Mouse (Mus musculus) MEL (cell line): ENCODE results near the gene 1500009C09Rik. TPM values are rescaled to one million over a fixed set of nuclear protein-coding genes. Genes with fewer than 3 reads are reported as not detected.

Source experiments
- DNase-seq: peaks from one replicate; pipeline ENCODE4 v3.0.0; 2011; ENCODE audit warnings: low read depth, low spot score
- H3K27ac ChIP-seq: 2 replicates; pipeline ENCODE4 v1.5.1; 2012; ENCODE audit warnings: low read depth, mild to moderate bottlenecking, control low read depth, low read length, moderate library complexity; ENCODE audit not compliant: control insufficient read depth
- H3K27me3 ChIP-seq, 2 experiments: fragments of 150-350 bp in 1 of 2; sonication (generic) in 1 of 2; 2 replicates each; pipeline ENCODE4 v1.6.1; 2012; ENCODE audit warnings: low read length in 2 of 2, mild to moderate bottlenecking in 2 of 2, improper control_type of control experiment in 1 of 2, moderate library complexity in 1 of 2; ENCODE audit not compliant: insufficient read depth in 2 of 2, control insufficient read depth in 1 of 2
- H3K36me3 ChIP-seq, 2 experiments: 2 replicates each; pipeline ENCODE4 v1.6.1; 2012 to 2014; ENCODE audit warnings: low read length in 2 of 2, improper control_type of control experiment in 1 of 2, inconsistent platforms in 1 of 2, mild to moderate bottlenecking in 1 of 2; ENCODE audit not compliant: insufficient read depth in 2 of 2, control insufficient read depth in 1 of 2
- H3K4me1 ChIP-seq, 2 experiments: fragments of 150-350 bp in 1 of 2; sonication (generic) in 1 of 2; 2 replicates each; pipeline ENCODE4 v1.6.1; 2012; ENCODE audit warnings: low read length in 2 of 2, improper control_type of control experiment in 1 of 2, mild to moderate bottlenecking in 1 of 2; ENCODE audit not compliant: insufficient read depth in 2 of 2, control insufficient read depth in 1 of 2
- H3K4me3 ChIP-seq, 2 experiments: fragments of 150-350 bp in 1 of 2; sonication (generic) in 1 of 2; 2 replicates each; pipeline ENCODE4 v1.5.1; 2012; ENCODE audit warnings: low read depth in 2 of 2, low read length in 2 of 2, mild to moderate bottlenecking in 2 of 2, moderate library complexity in 2 of 2, control low read depth in 1 of 2, improper control_type of control experiment in 1 of 2; ENCODE audit not compliant: control insufficient read depth in 1 of 2, insufficient read depth in 1 of 2
- H3K79me2 ChIP-seq: 2 replicates; pipeline ENCODE4 v1.6.1; 2012; ENCODE audit warnings: mild to moderate bottlenecking, low read length, moderate library complexity; ENCODE audit not compliant: control insufficient read depth, poor library complexity, insufficient read depth
- H3K9ac ChIP-seq: 2 replicates; pipeline ENCODE4 v1.6.1; 2012; ENCODE audit warnings: low read depth, mild to moderate bottlenecking, control low read depth, low read length, moderate library complexity; ENCODE audit not compliant: control insufficient read depth, poor library complexity, severe bottlenecking
- H3K9me3 ChIP-seq: fragments of 150-350 bp; sonication (generic); replicated peaks from 2 replicates; pipeline ENCODE4 v1.6.1; 2012; ENCODE audit warnings: mild to moderate bottlenecking, low read length, improper control_type of control experiment, moderate library complexity; ENCODE audit not compliant: insufficient read depth
- CHD1 ChIP-seq: IDR thresholded peaks from 2 replicates; pipeline ENCODE4 v1.6.1; 2012; ENCODE audit warnings: low read depth, mild to moderate bottlenecking, inconsistent platforms, low read length, improper control_type of control experiment
- CHD2 ChIP-seq: IDR thresholded peaks from 2 replicates; pipeline ENCODE4 v1.6.1; 2011; ENCODE audit warnings: low read length, improper control_type of control experiment
- CTCF ChIP-seq, 3 experiments: IDR thresholded peaks in 2 of 3; conservative IDR thresholded peaks in 1 of 3; 2 replicates each; pipeline ENCODE4 v1.5.1; 2011 to 2012; ENCODE audit warnings: low read length in 3 of 3, low read depth in 2 of 3, mild to moderate bottlenecking in 2 of 3, improper control_type of control experiment in 1 of 3, inconsistent platforms in 1 of 3, mixed read lengths in 1 of 3, moderate library complexity in 1 of 3; ENCODE audit not compliant: control insufficient read depth in 1 of 3, insufficient read depth in 1 of 3, poor library complexity in 1 of 3, severe bottlenecking in 1 of 3
- E2F4 ChIP-seq: IDR thresholded peaks from 2 replicates; pipeline ENCODE4 v1.6.1; 2011; ENCODE audit warnings: low read depth, low read length, improper control_type of control experiment, borderline replicate concordance
- ELF1 ChIP-seq: IDR thresholded peaks from 2 replicates; pipeline ENCODE4 v1.6.1; 2014; ENCODE audit warnings: low read depth, mild to moderate bottlenecking, inconsistent platforms, low read length, improper control_type of control experiment, moderate library complexity
- ETS1 ChIP-seq: IDR thresholded peaks from 2 replicates; pipeline ENCODE4 v1.6.1; 2012; ENCODE audit warnings: low read depth, mild to moderate bottlenecking, inconsistent platforms, low read length, improper control_type of control experiment, moderate library complexity
- GABPA ChIP-seq: IDR thresholded peaks from 2 replicates; pipeline ENCODE4 v1.6.1; 2012; ENCODE audit warnings: low read depth, mild to moderate bottlenecking, inconsistent platforms, low read length, improper control_type of control experiment, moderate library complexity
- GATA1 ChIP-seq: IDR thresholded peaks from 2 replicates; pipeline ENCODE4 v1.6.1; 2011; ENCODE audit warnings: low read depth, low read length, improper control_type of control experiment
- JUND ChIP-seq: IDR thresholded peaks from 2 replicates; pipeline ENCODE4 v1.6.1; 2011; ENCODE audit warnings: low read depth, mild to moderate bottlenecking, improper control_type of control experiment, low read length
- MAX ChIP-seq: IDR thresholded peaks from 2 replicates; pipeline ENCODE4 v1.6.1; 2011; ENCODE audit warnings: low read length, improper control_type of control experiment
- MEF2A ChIP-seq: IDR thresholded peaks from 2 replicates; pipeline ENCODE4 v1.6.1; 2014; ENCODE audit warnings: low read depth, mild to moderate bottlenecking, inconsistent platforms, low read length, improper control_type of control experiment; ENCODE audit not compliant: poor library complexity, insufficient replicate concordance, severe bottlenecking; ENCODE audit errors: extremely low read depth
- MXI1 ChIP-seq: IDR thresholded peaks from 2 replicates; pipeline ENCODE4 v1.6.1; 2011; ENCODE audit warnings: mild to moderate bottlenecking, low read depth, low read length, improper control_type of control experiment
- MYB ChIP-seq: IDR thresholded peaks from 2 replicates; pipeline ENCODE4 v1.6.1; 2011; ENCODE audit warnings: mild to moderate bottlenecking, low read depth, low read length, improper control_type of control experiment
- POLR2AphosphoS2 ChIP-seq: IDR thresholded peaks from 2 replicates; pipeline ENCODE4 v1.6.1; 2011; ENCODE audit warnings: low read length, improper control_type of control experiment
- RAD21 ChIP-seq: IDR thresholded peaks from 2 replicates; pipeline ENCODE4 v1.6.1; 2011; ENCODE audit warnings: mild to moderate bottlenecking, low read depth, low read length, improper control_type of control experiment
- SIN3A ChIP-seq: IDR thresholded peaks from 2 replicates; pipeline ENCODE4 v1.6.1; 2012; ENCODE audit warnings: low read length, improper control_type of control experiment, inconsistent platforms
- SMC3 ChIP-seq: IDR thresholded peaks from 2 replicates; pipeline ENCODE4 v1.6.1; 2011; ENCODE audit warnings: low read depth, low read length, improper control_type of control experiment
- TAL1 ChIP-seq: IDR thresholded peaks from 2 replicates; pipeline ENCODE4 v1.6.1; 2012; ENCODE audit warnings: mild to moderate bottlenecking, inconsistent platforms, low read length, moderate library complexity, mixed read lengths
- TBP ChIP-seq: IDR thresholded peaks from 2 replicates; pipeline ENCODE4 v1.8.0; 2011; ENCODE audit warnings: low read depth, low read length, improper control_type of control experiment
- USF1 ChIP-seq: IDR thresholded peaks from 2 replicates; pipeline ENCODE4 v1.6.1; 2014; ENCODE audit warnings: low read depth, mild to moderate bottlenecking, inconsistent platforms, low read length, improper control_type of control experiment, moderate library complexity
- USF2 ChIP-seq, 2 experiments: IDR thresholded peaks; 2 replicates each; pipeline ENCODE4 v1.6.1; 2011 to 2012; ENCODE audit warnings: improper control_type of control experiment in 2 of 2, low read length in 2 of 2, borderline replicate concordance in 1 of 2, inconsistent platforms in 1 of 2, low read depth in 1 of 2, mild to moderate bottlenecking in 1 of 2; ENCODE audit not compliant: insufficient read depth in 1 of 2
- ZC3H11A ChIP-seq: IDR thresholded peaks from 2 replicates; pipeline ENCODE4 v1.6.1; 2012; ENCODE audit warnings: low read depth, mild to moderate bottlenecking, inconsistent platforms, low read length, improper control_type of control experiment
- ZMIZ1 ChIP-seq: IDR thresholded peaks from 2 replicates; pipeline ENCODE4 v1.6.1; 2012; ENCODE audit warnings: low read depth, mild to moderate bottlenecking, inconsistent platforms, low read length, improper control_type of control experiment, moderate library complexity
- ZNF384 ChIP-seq: IDR thresholded peaks from 2 replicates; pipeline ENCODE4 v1.6.1; 2012; ENCODE audit warnings: low read depth, mild to moderate bottlenecking, inconsistent platforms, low read length, improper control_type of control experiment
- polyA plus RNA-seq, 2 experiments: library from polyadenylated mRNA; stranded (reverse) in 1 of 2; unstranded in 1 of 2; fragments of >175 nt in 1 of 2; fragments of >200 nt in 1 of 2; gene quantifications; 2 replicates each; pipeline versions ENCODE4 v1.2.1 to v1.2.4; 2012; ENCODE audit warnings: low replicate concordance in 2 of 2, low read depth in 1 of 2; ENCODE audit not compliant: insufficient read length in 2 of 2, insufficient read depth in 1 of 2, missing spikeins in 1 of 2
- total RNA-seq: library from RNA; depleted of rRNA; stranded (reverse); fragments of 300-350 nt; gene quantifications from 2 replicates; pipeline ENCODE4 v1.2.3, GENCODE M21; 2012

1500009C09Rik gene
- total and polyA plus RNA-seq, 3 experiments = not detected

DNA sequence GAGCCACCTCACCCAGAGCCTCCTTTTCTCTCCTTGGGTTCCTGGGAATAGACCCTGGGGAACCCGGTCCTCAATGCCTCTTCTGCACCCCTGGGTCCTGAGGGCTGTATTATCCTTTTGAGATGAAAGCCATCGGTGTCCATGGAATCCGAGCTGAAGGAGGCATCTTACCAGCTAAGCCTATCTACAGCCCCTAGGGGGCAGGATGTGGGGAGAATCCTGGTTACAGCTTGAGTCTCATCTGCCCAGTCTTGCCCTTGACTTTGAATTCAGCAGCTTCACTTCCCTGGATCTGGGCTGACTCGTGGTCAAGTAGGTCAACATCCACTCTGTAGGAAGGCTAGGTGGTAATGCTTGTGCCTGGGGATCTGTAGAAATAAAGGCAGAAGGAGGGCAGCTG is 3.1 kb downstream of the 1500009C09Rik start:
- H3K27me3 ChIP-seq = peaks cover 0 to 1% of the 10 kb centered on the region in 2 experiments; a peak in 1 of 4 replicates
- DNase-seq = no peak
- TF ChIP-seq CTCF (IDR thresholded peaks at IDR 0.05 in 2 of 3, conservative IDR thresholded peaks at IDR 0.05 in 1 of 3; ENCODE audit: control insufficient read depth in 1 of 3, insufficient read depth in 1 of 3, low read depth in 2 of 3, low read length in 3 of 3, poor library complexity in 1 of 3, severe bottlenecking in 1 of 3) = peak; percentile 31 to 41 (median 32); a peak in 4 of 6 replicates
- TF ChIP-seq ZC3H11A = no peak
- H3K9ac ChIP-seq = no peak overlapping the region
- no peak overlapping the region for H3K4me3 ChIP-seq
- H3K36me3 ChIP-seq = no peaks in the 10 kb centered on the region
- H3K4me1 ChIP-seq = no peaks in the 10 kb centered on the region
- no peaks in the 10 kb centered on the region for H3K79me2 ChIP-seq
- no peak overlapping the region for H3K27ac ChIP-seq
- no peaks in the 10 kb centered on the region for H3K9me3 ChIP-seq

DNA sequence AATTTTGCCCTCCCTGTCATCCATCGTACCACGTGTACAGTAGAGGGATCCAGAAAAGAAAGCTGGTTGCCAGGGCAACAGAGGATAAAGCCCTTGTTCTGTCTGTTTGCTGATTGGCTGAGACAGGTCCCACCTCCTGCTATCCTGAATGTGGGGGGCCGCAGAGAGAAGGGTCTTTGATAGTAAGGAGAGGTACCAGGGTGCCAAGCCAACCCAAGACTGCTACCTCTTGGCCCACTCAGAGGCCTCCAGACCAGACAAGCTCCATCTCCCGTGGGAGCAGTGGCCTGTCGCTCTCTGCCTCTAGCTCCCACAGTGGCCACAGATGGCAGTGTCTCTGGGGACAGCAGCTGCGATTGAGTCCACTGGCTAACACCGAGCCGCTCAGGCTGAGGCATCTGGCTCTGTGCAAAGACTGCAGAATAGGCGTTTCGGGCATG is 3.8 kb downstream of the 1500009C09Rik start:
- TF ChIP-seq GABPA (no peak), ETS1 (no peak), POLR2AphosphoS2 (no peak), MAX (no peak), CTCF (IDR thresholded peaks at IDR 0.05 in 2 of 3, conservative IDR thresholded peaks at IDR 0.05 in 1 of 3; ENCODE audit: control insufficient read depth in 1 of 3, insufficient read depth in 1 of 3, low read depth in 2 of 3, low read length in 3 of 3, poor library complexity in 1 of 3, severe bottlenecking in 1 of 3) (no peak), TBP (no peak), MXI1 (no peak), CHD1 (no peak), MYB (no peak), JUND (no peak), USF1 (no peak), SMC3 (no peak), GATA1 (no peak), E2F4 (no peak)
- DNase-seq = no peak

GRCm38 (mm10) chr15:82259510-82259909 is 7.3 kb downstream of the 1500009C09Rik start:
- TF ChIP-seq ELF1 = no peak
- no peak for TF ChIP-seq USF1
- TF ChIP-seq POLR2AphosphoS2 = no peak
- TF ChIP-seq USF2 (IDR thresholded peaks at IDR 0.05; ENCODE audit: borderline replicate concordance in 1 of 2, insufficient read depth in 1 of 2, low read depth in 1 of 2, low read length in 2 of 2) = no peak
- peak; percentile 88 for TF ChIP-seq SMC3
- no peak for TF ChIP-seq TAL1
- TF ChIP-seq CHD2 = no peak
- no peak for TF ChIP-seq MYB
- TF ChIP-seq MEF2A = no peak
- peak; percentile 50; the same call in 1 of the 2 replicates for TF ChIP-seq ZNF384
- no peak for TF ChIP-seq ZMIZ1
- TF ChIP-seq ZC3H11A = peak; percentile 28; the same call in 1 of the 2 replicates
- peak; percentile 41 for TF ChIP-seq RAD21
- TF ChIP-seq CTCF (IDR thresholded peaks at IDR 0.05 in 2 of 3, conservative IDR thresholded peaks at IDR 0.05 in 1 of 3; ENCODE audit: control insufficient read depth in 1 of 3, insufficient read depth in 1 of 3, low read depth in 2 of 3, low read length in 3 of 3, poor library complexity in 1 of 3, severe bottlenecking in 1 of 3) = peak in 2 of 3 experiments; percentile 96 to 100; a peak in 5 of 6 replicates
- no peak for TF ChIP-seq SIN3A
- peaks cover 0 to 4% of the 10 kb centered on the region in 2 experiments; a peak in 1 of 4 replicates for H3K27me3 ChIP-seq
- no peak overlapping the region for H3K4me3 ChIP-seq
- peak; percentile 79 for DNase-seq
- no peak overlapping the region for H3K27ac ChIP-seq
- H3K9ac ChIP-seq = no peak overlapping the region
- no peaks in the 10 kb centered on the region for H3K4me1 ChIP-seq
- H3K79me2 ChIP-seq = no peaks in the 10 kb centered on the region
- H3K36me3 ChIP-seq = no peaks in the 10 kb centered on the region
- H3K9me3 ChIP-seq = no peaks in the 10 kb centered on the region

More for the DNA sequence above, 3.8 kb downstream of the 1500009C09Rik start:
- H3K9me3 ChIP-seq = no peaks in the 10 kb centered on the region
- H3K27me3 ChIP-seq = peaks cover 0 to 1% of the 10 kb centered on the region in 2 experiments; a peak in 1 of 4 replicates
- H3K27ac ChIP-seq = no peak overlapping the region
- no peaks in the 10 kb centered on the region for H3K79me2 ChIP-seq
- no peaks in the 10 kb centered on the region for H3K4me1 ChIP-seq
- H3K36me3 ChIP-seq = no peaks in the 10 kb centered on the region
- H3K4me3 ChIP-seq = no peak overlapping the region
- no peak overlapping the region for H3K9ac ChIP-seq
